Mouse (Mus musculus) lung, postnatal 0 days (tissue): Measurements from ENCODE around the gene Supt5. TPM values are rescaled to one million over a fixed set of nuclear protein-coding genes. Genes with fewer than 3 reads are reported as not detected.
A peak's percentile ranks its signal among the peaks of the same experiment; 100 is the strongest.

Experiments used
- ATAC-seq: fragments of 200-750 bp; cut with Nextera tagmentation; 2 replicates; pipeline ENCODE4 v1.8.0; 2017; ENCODE audit warnings: moderate library complexity
- DNase-seq: peaks from one replicate; pipeline ENCODE4 v3.0.0-alpha.2; 2016; ENCODE audit warnings: low spot score
- H3K27ac ChIP-seq: fragments of 300-500 bp; sonication (generic); 2 replicates; pipeline ENCODE4 v1.5.1; 2014; ENCODE audit warnings: antibody characterized with exemption, mild to moderate bottlenecking, low read length, mixed read lengths
- H3K27me3 ChIP-seq: fragments of 300-500 bp; sonication (generic); replicated peaks from 2 replicates; pipeline ENCODE4 v1.6.1; 2014; ENCODE audit warnings: low read length, mixed read lengths; ENCODE audit not compliant: insufficient read depth
- H3K36me3 ChIP-seq: fragments of 300-500 bp; sonication (generic); 2 replicates; pipeline ENCODE4 v1.6.1; 2014; ENCODE audit warnings: low read length, mixed read lengths; ENCODE audit not compliant: insufficient read depth
- H3K4me1 ChIP-seq: fragments of 300-500 bp; sonication (generic); 2 replicates; pipeline ENCODE4 v1.6.1; 2014; ENCODE audit warnings: antibody characterized with exemption, low read depth, low read length, mixed read lengths; ENCODE audit not compliant: insufficient read depth
- H3K4me2 ChIP-seq: fragments of 300-500 bp; sonication (generic); replicated peaks from 2 replicates; pipeline ENCODE4 v1.6.1; 2014; ENCODE audit warnings: low read depth, mild to moderate bottlenecking, low read length, moderate library complexity, mixed read lengths
- H3K4me3 ChIP-seq: fragments of 300-500 bp; sonication (generic); 2 replicates; pipeline ENCODE4 v1.5.1; 2014; ENCODE audit warnings: low read depth, low read length
- H3K9ac ChIP-seq: fragments of 300-500 bp; sonication (generic); replicated peaks from 2 replicates; pipeline ENCODE4 v1.6.1; 2014; ENCODE audit warnings: low read depth, mild to moderate bottlenecking
- H3K9me3 ChIP-seq: fragments of 300-500 bp; sonication (generic); 2 replicates; pipeline ENCODE4 v1.6.1; 2016; ENCODE audit warnings: low read length, mixed read lengths
- CTCF ChIP-seq: IDR thresholded peaks from 2 replicates; pipeline ENCODE4 v1.5.1; 2016; ENCODE audit warnings: antibody characterized with exemption, mild to moderate bottlenecking
- EP300 ChIP-seq: IDR thresholded peaks from 2 replicates; pipeline ENCODE4 v1.6.1; 2016; ENCODE audit warnings: antibody characterized with exemption, mild to moderate bottlenecking, control low read depth
- WGBS: fragments of 180-500 bp; shearing (Covaris S2); extraction: QIAGEN DNeasy Blood & Tissue Kit; methylation state at CpG from one replicate; pipeline ENCODE4 v1.1.7; 2014; 5-methylcytosine and 5-hydroxymethylcytosine counted together
- polyA plus RNA-seq: library from polyadenylated mRNA; unstranded; fragments of >200 nt; fragmentation: Nextera tagmentation; extraction: Ambion mirVana; gene quantifications from 2 replicates; pipeline ENCODE4 v1.2.1, GENCODE M21; 2015

Supt5 gene
- polyA plus RNA-seq, 1 experiment from 2014 or later, result 39.7 TPM

DNA sequence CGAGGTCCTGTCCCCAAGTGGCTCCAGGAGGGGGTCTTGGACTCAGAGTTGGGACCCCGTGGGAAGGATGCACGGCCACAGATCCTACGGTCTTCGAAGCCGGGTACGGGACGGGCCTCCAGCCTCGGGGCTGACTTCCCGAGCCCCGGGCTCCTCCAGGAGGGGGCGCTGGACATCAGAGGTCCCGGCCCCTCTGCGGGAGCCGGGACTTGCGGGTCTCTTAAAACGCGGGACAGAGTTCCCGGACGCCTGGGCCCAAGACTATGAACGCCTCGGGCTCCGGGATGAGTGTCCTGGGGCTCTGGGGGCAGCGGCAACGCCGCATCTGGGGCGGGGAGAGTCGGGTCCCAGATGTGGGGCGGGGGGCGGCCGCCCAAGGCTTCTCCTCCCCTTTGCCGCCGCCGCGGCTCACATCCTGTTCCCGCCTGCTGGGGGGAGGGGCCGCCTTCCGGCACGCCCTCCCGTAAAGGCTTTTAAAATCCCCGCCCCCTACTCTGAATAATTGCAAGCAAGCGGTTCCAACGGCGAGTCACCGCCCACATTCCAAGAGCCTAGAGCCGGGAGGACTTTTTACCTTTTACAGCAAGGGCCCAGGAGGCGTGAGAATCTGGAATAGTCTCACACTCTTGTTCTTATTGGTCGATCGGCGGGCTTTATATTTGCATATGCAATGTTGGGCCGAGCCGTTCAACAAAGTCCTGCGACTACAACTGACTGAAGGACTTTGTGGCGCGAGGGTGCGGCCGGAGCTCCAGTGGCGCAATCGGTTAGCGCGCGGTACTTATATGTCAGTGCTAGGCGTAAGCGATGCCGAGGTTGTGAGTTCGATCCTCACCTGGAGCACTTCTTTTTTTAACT is 33.9 kb upstream of the Supt5 start, which contains the start of gene Plekhg2:
Plekhg2 (minus strand) TSS at position 349 of the 858 bp plus-strand sequence.
- Histone ChIP-seq H3K9ac (peak within 1 kb of the TSS; percentile 92), H3K9me3 (no peaks in the 10 kb centered on the region), H3K4me1 (peaks cover 17% of the 10 kb centered on the region; the same call in 1 of the 2 replicates), H3K4me2 (peak within 1 kb of the TSS; percentile 96), H3K4me3 (peak within 1 kb of the TSS; percentile 83), H3K27ac (peak within 1 kb of the TSS; percentile 95), H3K36me3 (peaks cover 9% of the 10 kb centered on the region; the same call in 1 of the 2 replicates), H3K27me3 (no peaks in the 10 kb centered on the region)
- peak; percentile 100 for DNase-seq
- under 1% methylated on average over 58 of the region's 66 CpGs for WGBS
- ATAC-seq, result peak; percentile 86
- TF ChIP-seq EP300 (peak; percentile 78), CTCF (peak; percentile 68)

DNA sequence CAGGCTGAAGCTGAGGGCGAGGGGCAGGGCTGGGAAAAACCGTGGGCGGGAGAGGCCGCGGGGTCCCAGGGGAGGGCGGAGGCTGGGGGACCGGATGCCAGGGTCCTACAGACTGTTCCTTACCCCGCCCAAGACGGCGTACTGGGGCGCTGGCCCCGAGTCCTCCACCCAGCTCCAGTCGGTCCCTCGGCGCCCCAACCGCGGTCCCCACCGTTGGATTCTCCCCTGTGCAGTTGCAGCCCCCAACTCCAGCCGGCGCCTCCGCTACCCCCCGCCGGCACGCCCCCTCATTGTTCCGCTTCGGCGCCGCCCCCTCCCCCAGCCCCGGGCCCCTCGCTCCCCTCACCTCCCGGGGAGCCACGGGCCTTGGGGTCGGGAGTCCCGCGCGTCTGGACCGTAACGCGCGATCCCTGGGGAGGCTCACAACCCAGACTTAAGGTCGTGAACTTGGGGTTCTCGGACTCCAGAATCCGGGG is 33.0 kb upstream of the Supt5 start:
- H3K27me3 ChIP-seq, result no peaks in the 10 kb centered on the region
- peak; percentile 71 for DNase-seq
- TF ChIP-seq EP300 (no peak), CTCF (no peak)
- H3K4me3 ChIP-seq, result peak overlapping the region; percentile 83
- no peaks in the 10 kb centered on the region for H3K9me3 ChIP-seq
- H3K4me2 ChIP-seq, result peak overlapping the region; percentile 96
- no peak for ATAC-seq
- H3K27ac ChIP-seq, result peak overlapping the region; percentile 95
- H3K4me1 ChIP-seq, result peaks cover 17% of the 10 kb centered on the region; the same call in 1 of the 2 replicates
- 0 out of 2 replicates have a peak, but pooled peaks cover 14% of the 10 kb centered on the region for H3K36me3 ChIP-seq
- 0% methylated on average over 31 of the region's 43 CpGs for WGBS
- peak overlapping the region; percentile 92 for H3K9ac ChIP-seq

DNA sequence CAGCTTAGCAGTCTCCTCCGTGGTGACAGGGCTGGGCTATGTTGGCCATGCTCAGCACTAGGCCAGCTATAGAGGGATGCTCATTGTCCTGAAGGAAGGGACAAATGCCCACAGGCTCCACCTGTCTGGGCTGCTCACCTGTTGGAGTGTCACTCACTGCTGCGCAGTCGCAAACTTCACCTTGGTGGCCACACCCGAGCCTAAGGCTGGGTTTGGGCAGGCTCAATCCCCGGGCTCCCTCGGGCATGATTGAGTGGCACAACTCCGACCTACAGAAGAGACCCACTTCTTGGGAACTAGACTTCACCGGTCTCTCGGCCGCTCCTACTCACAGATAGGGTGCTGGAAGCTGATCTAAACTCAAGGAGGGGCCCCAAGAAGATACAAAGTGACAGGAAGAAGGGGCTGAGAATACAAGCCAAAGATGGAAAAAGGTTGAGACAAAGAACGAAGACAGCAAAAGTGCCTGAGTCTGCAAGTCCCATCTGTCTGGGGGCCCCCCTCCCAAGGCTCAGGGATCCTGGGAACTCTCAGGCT is 32.5 kb upstream of the Supt5 start:
- Histone ChIP-seq H3K27ac (peak overlapping the region; percentile 95), H3K4me1 (peaks cover 17% of the 10 kb centered on the region; the same call in 1 of the 2 replicates), H3K4me3 (peak overlapping the region; percentile 83), H3K9me3 (no peaks in the 10 kb centered on the region), H3K36me3 (peaks cover 14% of the 10 kb centered on the region; the same call in 1 of the 2 replicates), H3K4me2 (peak overlapping the region; percentile 96), H3K27me3 (no peaks in the 10 kb centered on the region), H3K9ac (peak overlapping the region; percentile 92)
- DNase-seq (peak; percentile 77), ATAC-seq (no peak)
- WGBS, result 3% methylated on average over 11 of the region's 11 CpGs
- TF ChIP-seq EP300, result no peak
- no peak for TF ChIP-seq CTCF

DNA sequence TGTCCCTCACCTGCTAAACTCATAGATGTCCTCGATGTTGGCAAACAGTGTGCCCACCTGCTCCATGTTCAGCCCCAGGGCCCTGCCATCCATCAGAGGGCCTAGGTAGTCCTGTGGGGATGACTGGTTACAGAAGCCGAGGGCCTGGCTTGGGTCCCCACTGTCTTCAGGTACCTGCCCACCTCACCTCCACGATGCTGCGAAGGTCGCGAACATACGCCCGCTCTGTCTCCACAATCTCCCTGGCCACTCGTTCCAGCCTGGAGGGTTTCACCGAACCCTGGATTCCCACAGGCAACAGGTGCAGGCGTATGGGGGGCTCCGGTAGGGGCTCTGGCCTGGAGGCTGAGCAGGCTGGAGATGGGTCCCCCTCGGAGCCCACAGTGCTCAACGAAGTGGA is 31.5 kb upstream of the Supt5 start:
- H3K27me3 ChIP-seq, result no peaks in the 10 kb centered on the region
- ATAC-seq (no peak), DNase-seq (no peak)
- H3K4me3 ChIP-seq, result no peak overlapping the region
- H3K27ac ChIP-seq, result no peak overlapping the region
- TF ChIP-seq EP300 (no peak), CTCF (no peak)
- H3K4me2 ChIP-seq, result peak overlapping the region; percentile 96
- 89% methylated on average over 14 of the region's 14 CpGs for WGBS
- peaks cover 24% of the 10 kb centered on the region; the same call in 1 of the 2 replicates for H3K36me3 ChIP-seq
- H3K9me3 ChIP-seq, result no peaks in the 10 kb centered on the region
- H3K4me1 ChIP-seq, result peaks cover 14% of the 10 kb centered on the region; the same call in 1 of the 2 replicates
- no peak overlapping the region for H3K9ac ChIP-seq

DNA sequence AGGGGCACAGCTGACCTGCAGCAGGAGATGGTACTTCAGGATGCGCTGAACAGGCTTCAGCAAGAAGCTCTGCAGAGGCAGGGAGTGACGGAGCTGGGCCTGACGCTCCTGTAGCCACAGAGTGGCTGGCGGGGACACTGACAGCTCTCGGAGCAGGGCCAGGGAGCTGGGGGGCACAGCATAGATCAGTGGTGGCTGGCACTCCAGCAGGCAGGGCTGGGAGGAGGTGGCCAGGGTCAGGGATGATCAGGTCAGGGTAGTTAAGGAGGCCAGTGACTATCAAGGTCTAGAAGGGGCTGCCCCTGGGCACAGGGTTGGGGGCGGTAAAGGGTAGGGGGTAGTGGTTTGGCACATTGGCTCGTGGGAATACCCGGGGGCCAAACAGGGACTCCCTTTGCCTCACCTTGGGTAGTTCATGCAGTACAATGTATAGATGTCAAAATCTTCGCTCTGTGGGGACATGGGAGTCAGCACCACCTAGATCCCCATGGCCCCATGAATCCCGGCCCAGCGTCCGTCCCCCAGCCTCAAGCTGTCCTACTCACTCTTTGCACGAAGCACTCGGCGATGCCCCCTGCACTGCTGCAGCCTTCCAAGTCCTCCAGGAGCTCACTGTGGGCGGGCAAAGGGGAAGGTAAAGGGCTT is 29.9 kb upstream of the Supt5 start:
- H3K36me3 ChIP-seq, result peaks cover 30% of the 10 kb centered on the region
- peaks cover 12% of the 10 kb centered on the region; the same call in 1 of the 2 replicates for H3K4me1 ChIP-seq
- H3K9ac ChIP-seq, result no peak overlapping the region
- no peaks in the 10 kb centered on the region for H3K9me3 ChIP-seq
- no peak for TF ChIP-seq EP300
- TF ChIP-seq CTCF, result no peak
- DNase-seq, result no peak
- no peaks in the 10 kb centered on the region for H3K27me3 ChIP-seq
- no peak overlapping the region for H3K4me2 ChIP-seq
- no peak overlapping the region for H3K27ac ChIP-seq
- 92% methylated on average over 16 of the region's 16 CpGs for whole genome bisulfite sequencing
- no peak overlapping the region for H3K4me3 ChIP-seq
- no peak for ATAC-seq
